Mouse (Mus musculus) cortical plate, adult 2 months (tissue): ENCODE results near the gene Igfbp6. TPM values are rescaled to one million over a fixed set of nuclear protein-coding genes. Genes with fewer than 3 reads are reported as not detected.
A peak's percentile ranks its signal among the peaks of the same experiment; 100 is the strongest.

Source experiments
- H3K27ac ChIP-seq: fragments of 200-500 bp; 2 replicates; pipeline ENCODE4 v1.5.1; 2012; ENCODE audit warnings: low read length, control low read depth, inconsistent platforms; ENCODE audit not compliant: insufficient read depth
- H3K4me1 ChIP-seq: fragments of 200-500 bp; 2 replicates; pipeline ENCODE4 v1.6.1; 2011; ENCODE audit warnings: low read length; ENCODE audit not compliant: control insufficient read depth, insufficient read depth
- H3K4me3 ChIP-seq: fragments of 200-500 bp; 2 replicates; pipeline ENCODE4 v1.5.1; 2011; ENCODE audit warnings: mild to moderate bottlenecking, low read length, control low read depth; ENCODE audit not compliant: insufficient read depth
- CTCF ChIP-seq: fragments of 200-500 bp; IDR thresholded peaks from 2 replicates; pipeline ENCODE4 v1.5.1; 2011; ENCODE audit warnings: mild to moderate bottlenecking, control low read depth, low read length; ENCODE audit not compliant: insufficient read depth; ENCODE audit errors: extremely low read depth
- POLR2A ChIP-seq: fragments of 200-500 bp; IDR thresholded peaks from 2 replicates; pipeline ENCODE4 v1.6.1; 2011; ENCODE audit warnings: mild to moderate bottlenecking, low read length, control low read depth; ENCODE audit not compliant: insufficient read depth; ENCODE audit errors: extremely low read depth
- polyA plus RNA-seq: library from polyadenylated mRNA; depleted of rRNA; stranded (reverse); fragments of >200 nt; gene quantifications from 2 replicates; pipeline ENCODE4 v1.2.3, GENCODE M21; 2012

The Igfbp6 gene
- polyA plus RNA-seq, 1 experiment = 69.5 TPM

GRCm38 (mm10) chr15:102134709-102135108 lies 9.5 kb upstream of the Igfbp6 start:
- no peaks in the 10 kb centered on the region for H3K4me1 ChIP-seq
- no peak overlapping the region for H3K27ac ChIP-seq
- H3K4me3 ChIP-seq = peak overlapping the region; percentile 97; the same call in 1 of the 2 replicates
- TF ChIP-seq CTCF (no peak), POLR2A (no peak)

GRCm38 (mm10) chr15:102135522-102136128 lies 8.5 kb upstream of the Igfbp6 start:
- H3K27ac ChIP-seq = no peak overlapping the region
- TF ChIP-seq POLR2A (no peak), CTCF (no peak)
- no peaks in the 10 kb centered on the region for H3K4me1 ChIP-seq
- H3K4me3 ChIP-seq = peak overlapping the region; percentile 97

GRCm38 (mm10) chr15:102136129-102136758 lies 7.9 kb upstream of the Igfbp6 start, which contains the start of gene Spryd3:
Gene Spryd3 (minus strand): TSS chr15:102136234.
- peak within 1 kb of the TSS; percentile 97 for H3K4me3 ChIP-seq
- no peak within 1 kb of the TSS; the same call in 1 of the 2 replicates for H3K27ac ChIP-seq
- TF ChIP-seq CTCF (no peak), POLR2A (0 out of 2 replicates have a peak, but pooled peaks have one; percentile 35)
- no peaks in the 10 kb centered on the region for H3K4me1 ChIP-seq

GRCm38 (mm10) chr15:102141120-102141519 lies 3.0 kb upstream of the Igfbp6 start:
- H3K4me3 ChIP-seq = no peak overlapping the region
- no peak for TF ChIP-seq CTCF
- no peak for TF ChIP-seq POLR2A
- no peak overlapping the region for H3K27ac ChIP-seq
- H3K4me1 ChIP-seq = peaks cover 3% of the 10 kb centered on the region; the same call in 1 of the 2 replicates

- Histone ChIP-seq H3K4me1 (peaks cover 3% of the 10 kb centered on the region; the same call in 1 of the 2 replicates), H3K4me3 (peak overlapping the region; percentile 47; the same call in 1 of the 2 replicates), H3K27ac (no peak overlapping the region)
- no peak for TF ChIP-seq CTCF
- 0 out of 2 replicates have a peak, but pooled peaks have one; percentile 37 for TF ChIP-seq POLR2A
These were observed 949 bp upstream of the Igfbp6 start for GRCm38 (mm10) chr15:102142914-102143912.

GRCm38 (mm10) chr15:102144726-102145125 lies 564 bp downstream of the Igfbp6 start:
- Histone ChIP-seq H3K4me1 (peaks cover 3% of the 10 kb centered on the region; the same call in 1 of the 2 replicates), H3K4me3 (peak overlapping the region; percentile 47), H3K27ac (peak overlapping the region; percentile 68)
- TF ChIP-seq POLR2A = no peak
- no peak for TF ChIP-seq CTCF

- H3K4me3 ChIP-seq = peak overlapping the region; percentile 47
- H3K4me1 ChIP-seq = peaks cover 3% of the 10 kb centered on the region; the same call in 1 of the 2 replicates
These were observed 1.2 kb downstream of the Igfbp6 start for GRCm38 (mm10) chr15:102145330-102145729.

GRCm38 (mm10) chr15:102146089-102146488 lies 1.9 kb downstream of the Igfbp6 start:
- peak overlapping the region; percentile 47 for H3K4me3 ChIP-seq
- TF ChIP-seq CTCF = no peak
- no peak for TF ChIP-seq POLR2A
- H3K4me1 ChIP-seq = peaks cover 3% of the 10 kb centered on the region; the same call in 1 of the 2 replicates
- H3K27ac ChIP-seq = no peak overlapping the region

More at GRCm38 (mm10) chr15:102145330-102145729, 1.2 kb downstream of the Igfbp6 start:
- peak overlapping the region; percentile 68 for H3K27ac ChIP-seq
- TF ChIP-seq POLR2A (peak; percentile 39), CTCF (no peak)

GRCm38 (mm10) chr15:102146882-102147281 lies 2.7 kb downstream of the Igfbp6 start:
- Histone ChIP-seq H3K27ac (no peak overlapping the region), H3K4me1 (peaks cover 3% of the 10 kb centered on the region; the same call in 1 of the 2 replicates), H3K4me3 (no peak overlapping the region)
- TF ChIP-seq CTCF (peak; percentile 78), POLR2A (no peak)

GRCm38 (mm10) chr15:102147674-102148402 lies 3.7 kb downstream of the Igfbp6 start:
- Histone ChIP-seq H3K4me3 (no peak overlapping the region), H3K4me1 (peaks cover 3% of the 10 kb centered on the region; the same call in 1 of the 2 replicates), H3K27ac (no peak overlapping the region)
- TF ChIP-seq POLR2A = no peak
- TF ChIP-seq CTCF = no peak
